Mouse (Mus musculus): ENCODE measurements at regions not wholly inside any gene's neighbourhood (a gene's known extent, or its start where the extent isn't known, plus 50 kb on each side); places are given as distances from the start of the nearest gene placed in this dataset.
A peak's percentile ranks its signal among the peaks of the same experiment; 100 is the strongest.

DNA sequence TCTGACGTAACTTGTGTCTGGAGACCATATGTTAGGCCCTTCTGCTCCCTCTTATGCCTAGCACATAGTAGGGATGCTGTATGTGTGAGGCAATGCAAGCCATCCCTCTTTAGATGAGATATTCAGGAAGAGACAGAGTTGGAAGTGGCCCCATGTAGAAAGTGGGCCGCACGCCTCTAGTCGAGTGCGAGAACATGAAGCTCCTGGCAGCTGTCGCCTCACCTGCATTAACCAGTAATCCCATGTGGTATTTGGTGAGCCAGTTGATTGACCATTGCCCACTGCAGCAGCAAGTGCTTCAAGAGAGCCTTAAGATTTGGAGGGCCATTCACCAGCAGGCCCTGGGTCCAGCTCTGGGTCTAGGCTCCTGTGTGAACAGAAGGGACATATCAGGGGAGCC, 71.2 kb upstream of the Otos start:
- Histone ChIP-seq H3K4me2 (no peak overlapping the region), H3K9ac (ENCODE audit: low read length) (no peak overlapping the region), H3K4me3 (ENCODE audit: low read depth, low read length) (no peak overlapping the region), H3K27ac (ENCODE audit: low read depth, low read length) (no peak overlapping the region), H3K4me1 (ENCODE audit: control insufficient read depth, insufficient read depth, low read length) (no peaks in the 10 kb centered on the region), H3K27me3 (ENCODE audit: control insufficient read depth, insufficient read depth, low read length) (no peaks in the 10 kb centered on the region), H3K9me3 (ENCODE audit: control insufficient read depth, low read length) (no peaks in the 10 kb centered on the region), H3K36me3 (ENCODE audit: control insufficient read depth, insufficient read depth, low read length) (no peaks in the 10 kb centered on the region)
- ATAC-seq (ENCODE audit: low FRiP score), result no peak
- WGBS, result 94% methylated on average over 6 of the region's 6 CpGs
- DNase-seq (ENCODE audit: low spot score, missing footprints), result no peak

DNA sequence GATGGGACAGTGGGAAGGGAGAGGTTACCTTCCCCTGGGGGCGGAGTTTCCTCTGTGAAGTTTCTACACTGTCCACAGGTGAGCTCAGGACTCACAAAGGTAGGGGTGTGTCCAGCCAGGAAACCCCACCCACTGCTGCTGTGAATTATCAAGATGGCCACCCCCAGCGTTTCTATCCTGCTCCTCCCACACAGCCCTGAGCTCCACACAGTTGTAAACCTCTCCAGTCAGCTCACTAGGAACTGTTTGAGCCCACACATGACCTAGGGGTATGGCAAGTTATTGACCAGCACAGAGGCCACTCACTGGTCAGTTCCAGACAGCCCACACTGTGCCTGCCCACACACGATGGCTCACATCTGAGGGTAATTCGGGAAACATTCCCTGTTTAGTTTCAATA, 69.5 kb upstream of the Otos start:
- Histone ChIP-seq H3K27ac (ENCODE audit: low read depth, low read length) (no peak overlapping the region), H3K27me3 (ENCODE audit: control insufficient read depth, insufficient read depth, low read length) (no peaks in the 10 kb centered on the region), H3K36me3 (ENCODE audit: control insufficient read depth, insufficient read depth, low read length) (no peaks in the 10 kb centered on the region), H3K4me2 (no peak overlapping the region), H3K4me3 (ENCODE audit: low read depth, low read length) (no peak overlapping the region), H3K9me3 (ENCODE audit: control insufficient read depth, low read length) (no peaks in the 10 kb centered on the region), H3K9ac (ENCODE audit: low read length) (no peak overlapping the region), H3K4me1 (ENCODE audit: control insufficient read depth, insufficient read depth, low read length) (no peaks in the 10 kb centered on the region)
- ATAC-seq (ENCODE audit: low FRiP score), result no peak
- peak; percentile 33 for DNase-seq (ENCODE audit: low spot score, missing footprints)
- 77% methylated on average over 4 of the region's 4 CpGs for WGBS

GRCm38 (mm10) chr1:92714725-92715324, 66.2 kb upstream of the Otos start:
- H3K4me3 ChIP-seq (ENCODE audit: low read depth, low read length), result no peak overlapping the region
- ATAC-seq (ENCODE audit: low FRiP score), result no peak
- H3K9me3 ChIP-seq (ENCODE audit: control insufficient read depth, low read length), result no peaks in the 10 kb centered on the region
- H3K27me3 ChIP-seq (ENCODE audit: control insufficient read depth, insufficient read depth, low read length), result no peaks in the 10 kb centered on the region
- DNase-seq (ENCODE audit: low spot score, missing footprints), result peak; percentile 73
- no peak overlapping the region for H3K9ac ChIP-seq (ENCODE audit: low read length)
- H3K4me2 ChIP-seq, result no peak overlapping the region
- WGBS, result 63% methylated on average over 9 of the region's 9 CpGs
- no peaks in the 10 kb centered on the region for H3K4me1 ChIP-seq (ENCODE audit: control insufficient read depth, insufficient read depth, low read length)
- no peak overlapping the region for H3K27ac ChIP-seq (ENCODE audit: low read depth, low read length)
- no peaks in the 10 kb centered on the region for H3K36me3 ChIP-seq (ENCODE audit: control insufficient read depth, insufficient read depth, low read length)

DNA sequence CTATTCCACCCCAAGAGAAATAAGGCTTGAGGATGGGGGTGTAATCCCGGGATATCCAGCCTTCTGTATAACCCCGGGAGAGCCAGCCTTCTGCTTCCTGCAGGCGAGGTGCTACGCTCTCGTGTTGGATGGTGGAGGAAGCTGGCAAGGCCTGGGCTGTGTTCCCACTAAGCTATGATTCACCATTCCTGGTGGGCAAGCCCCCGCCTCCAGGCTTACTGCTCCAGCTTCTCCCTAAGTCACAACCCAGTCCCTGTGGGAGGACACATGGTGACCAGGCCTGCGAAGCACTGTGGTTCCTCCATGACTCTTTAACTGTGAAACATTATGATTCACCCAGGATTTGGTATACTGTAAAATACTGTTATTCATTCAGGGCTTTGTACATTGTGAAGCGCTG, 63.7 kb upstream of the Otos start:
- WGBS, result 92% methylated on average over 8 of the region's 8 CpGs
- Histone ChIP-seq H3K4me2 (no peak overlapping the region), H3K4me3 (ENCODE audit: low read depth, low read length) (no peak overlapping the region), H3K9me3 (ENCODE audit: control insufficient read depth, low read length) (no peaks in the 10 kb centered on the region), H3K36me3 (ENCODE audit: control insufficient read depth, insufficient read depth, low read length) (no peaks in the 10 kb centered on the region), H3K27ac (ENCODE audit: low read depth, low read length) (no peak overlapping the region), H3K4me1 (ENCODE audit: control insufficient read depth, insufficient read depth, low read length) (no peaks in the 10 kb centered on the region), H3K27me3 (ENCODE audit: control insufficient read depth, insufficient read depth, low read length) (no peaks in the 10 kb centered on the region), H3K9ac (ENCODE audit: low read length) (no peak overlapping the region)
- ATAC-seq (ENCODE audit: low FRiP score), result no peak
- no peak for DNase-seq (ENCODE audit: low spot score, missing footprints)

DNA sequence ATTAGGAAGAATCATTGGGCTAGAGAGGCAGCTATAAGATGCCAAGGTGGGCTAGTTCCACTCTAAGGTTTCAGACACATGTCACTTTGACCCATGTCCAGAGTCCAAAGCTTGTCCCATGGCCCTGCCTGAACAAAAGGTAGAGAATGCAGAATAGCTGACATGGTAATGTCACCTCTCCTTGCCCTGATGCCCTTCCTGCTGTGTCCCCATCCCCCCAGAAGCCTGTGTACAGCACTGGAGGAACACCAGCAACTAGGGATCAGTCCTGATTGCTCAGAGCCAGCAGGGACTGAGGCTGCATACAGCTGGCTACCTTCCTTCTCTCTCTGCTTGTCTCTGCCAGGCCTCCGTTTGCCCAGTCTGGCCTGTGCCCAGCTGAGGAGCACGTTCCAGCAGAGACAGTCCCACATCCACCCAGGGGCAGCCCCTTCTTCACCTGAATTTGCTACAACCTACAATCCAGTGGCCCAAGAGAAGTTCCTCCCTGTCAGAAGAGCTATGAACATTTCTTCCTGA, 61.7 kb upstream of the Otos start:
- no peak overlapping the region for H3K27ac ChIP-seq (ENCODE audit: low read depth, low read length)
- H3K9ac ChIP-seq (ENCODE audit: low read length), result no peak overlapping the region
- H3K4me1 ChIP-seq (ENCODE audit: control insufficient read depth, insufficient read depth, low read length), result no peaks in the 10 kb centered on the region
- H3K27me3 ChIP-seq (ENCODE audit: control insufficient read depth, insufficient read depth, low read length), result no peaks in the 10 kb centered on the region
- no peaks in the 10 kb centered on the region for H3K9me3 ChIP-seq (ENCODE audit: control insufficient read depth, low read length)
- WGBS, result 90% methylated on average over 2 of the region's 2 CpGs
- no peaks in the 10 kb centered on the region for H3K36me3 ChIP-seq (ENCODE audit: control insufficient read depth, insufficient read depth, low read length)
- H3K4me2 ChIP-seq, result no peak overlapping the region
- ATAC-seq (ENCODE audit: low FRiP score) (no peak), DNase-seq (ENCODE audit: low spot score, missing footprints) (no peak)
- no peak overlapping the region for H3K4me3 ChIP-seq (ENCODE audit: low read depth, low read length)

DNA sequence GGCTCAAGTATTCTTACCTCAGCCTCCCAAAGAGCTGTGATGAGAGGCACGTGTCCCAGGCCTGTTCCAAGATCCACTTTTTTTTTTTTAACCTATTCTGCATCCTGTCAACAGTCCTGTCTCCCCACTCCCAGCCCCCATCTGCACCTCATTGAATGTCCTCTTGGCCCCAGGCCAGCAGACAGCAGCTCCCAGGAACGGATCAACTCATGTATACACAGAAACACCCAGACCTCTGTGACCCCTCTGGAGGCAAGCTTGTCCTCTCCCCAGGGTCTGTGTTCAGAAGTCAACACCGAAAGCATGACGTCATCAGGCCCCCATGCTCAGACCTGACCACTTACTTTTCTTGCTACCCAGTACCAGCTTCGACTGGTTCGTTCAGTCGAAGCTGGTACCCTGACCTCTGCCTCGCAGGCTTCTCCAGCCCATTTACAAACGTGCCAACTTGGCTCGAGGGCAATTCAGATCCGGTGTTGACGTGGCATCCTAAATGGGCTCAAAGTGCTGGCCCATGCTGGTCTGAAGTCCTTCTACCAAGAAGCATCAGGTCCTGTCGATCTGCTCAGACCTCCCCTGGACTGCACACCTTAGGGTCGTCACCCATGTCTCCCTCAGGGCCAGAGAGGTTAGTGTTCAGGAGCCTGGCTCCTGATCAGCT, 60.7 kb upstream of the Otos start:
- Histone ChIP-seq H3K36me3 (ENCODE audit: control insufficient read depth, insufficient read depth, low read length) (no peaks in the 10 kb centered on the region), H3K9me3 (ENCODE audit: control insufficient read depth, low read length) (no peaks in the 10 kb centered on the region), H3K27me3 (ENCODE audit: control insufficient read depth, insufficient read depth, low read length) (no peaks in the 10 kb centered on the region), H3K4me2 (no peak overlapping the region), H3K9ac (ENCODE audit: low read length) (no peak overlapping the region), H3K4me1 (ENCODE audit: control insufficient read depth, insufficient read depth, low read length) (no peaks in the 10 kb centered on the region), H3K4me3 (ENCODE audit: low read depth, low read length) (no peak overlapping the region), H3K27ac (ENCODE audit: low read depth, low read length) (no peak overlapping the region)
- ATAC-seq (ENCODE audit: low FRiP score), result no peak
- no peak for DNase-seq (ENCODE audit: low spot score, missing footprints)
- 77% methylated on average over 14 of the region's 14 CpGs for WGBS

GRCm38 (mm10) chr1:92707917-92708897, 59.6 kb upstream of the Otos start:
- no peaks in the 10 kb centered on the region for H3K4me1 ChIP-seq (ENCODE audit: control insufficient read depth, insufficient read depth, low read length)
- H3K9ac ChIP-seq (ENCODE audit: low read length), result no peak overlapping the region
- ATAC-seq (ENCODE audit: low FRiP score) (no peak), DNase-seq (ENCODE audit: low spot score, missing footprints) (peak; percentile 69)
- no peaks in the 10 kb centered on the region for H3K36me3 ChIP-seq (ENCODE audit: control insufficient read depth, insufficient read depth, low read length)
- H3K27me3 ChIP-seq (ENCODE audit: control insufficient read depth, insufficient read depth, low read length), result no peaks in the 10 kb centered on the region
- H3K9me3 ChIP-seq (ENCODE audit: control insufficient read depth, low read length), result no peaks in the 10 kb centered on the region
- no peak overlapping the region for H3K4me3 ChIP-seq (ENCODE audit: low read depth, low read length)
- H3K27ac ChIP-seq (ENCODE audit: low read depth, low read length), result no peak overlapping the region
- H3K4me2 ChIP-seq, result no peak overlapping the region
- WGBS, result 91% methylated on average over 19 of the region's 19 CpGs

DNA sequence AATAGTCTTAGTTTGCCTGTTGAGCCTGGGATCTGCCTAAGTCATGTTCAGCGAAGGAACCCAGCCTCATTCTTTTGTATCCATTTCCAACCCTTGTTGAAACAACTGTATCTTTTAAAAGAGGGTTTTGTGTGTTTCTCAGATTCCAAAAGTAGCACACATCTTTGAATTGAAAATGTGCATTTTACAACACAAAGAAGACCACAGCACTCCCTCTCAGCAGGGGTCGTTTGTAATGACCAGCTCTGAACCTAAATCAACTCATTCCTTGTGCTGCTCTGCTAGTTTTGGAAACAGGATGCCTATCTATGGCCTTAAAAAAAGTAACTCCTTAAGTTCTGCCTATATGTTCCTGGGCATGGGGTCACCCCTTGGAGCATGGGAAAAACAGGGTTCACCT, 58.8 kb upstream of the Otos start:
- no peak overlapping the region for H3K4me3 ChIP-seq (ENCODE audit: low read depth, low read length)
- WGBS, result 80% methylated on average over 2 of the region's 2 CpGs
- H3K4me2 ChIP-seq, result no peak overlapping the region
- H3K4me1 ChIP-seq (ENCODE audit: control insufficient read depth, insufficient read depth, low read length), result no peaks in the 10 kb centered on the region
- no peaks in the 10 kb centered on the region for H3K27me3 ChIP-seq (ENCODE audit: control insufficient read depth, insufficient read depth, low read length)
- H3K9me3 ChIP-seq (ENCODE audit: control insufficient read depth, low read length), result no peaks in the 10 kb centered on the region
- H3K36me3 ChIP-seq (ENCODE audit: control insufficient read depth, insufficient read depth, low read length), result no peaks in the 10 kb centered on the region
- ATAC-seq (ENCODE audit: low FRiP score), result no peak
- no peak overlapping the region for H3K9ac ChIP-seq (ENCODE audit: low read length)
- DNase-seq (ENCODE audit: low spot score, missing footprints), result no peak
- no peak overlapping the region for H3K27ac ChIP-seq (ENCODE audit: low read depth, low read length)

DNA sequence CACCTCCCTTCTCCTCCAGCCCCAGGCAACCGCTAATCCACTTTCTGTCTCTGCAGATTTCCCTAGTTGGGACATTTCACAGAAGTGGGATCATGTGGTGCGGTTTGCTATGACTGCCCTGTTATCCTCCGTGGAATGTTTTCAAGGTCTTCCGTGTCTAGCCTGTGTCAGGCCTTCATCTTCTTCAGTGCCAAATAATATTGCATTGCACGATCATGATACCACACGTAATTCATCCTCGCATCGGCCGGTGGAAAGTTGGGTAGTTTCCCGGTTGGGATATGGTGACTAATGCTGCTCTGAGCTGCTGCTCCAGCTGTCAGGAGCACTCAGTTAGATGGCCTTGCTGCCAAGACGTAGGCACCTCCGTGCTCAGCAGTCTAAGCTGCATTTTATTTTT, 55.3 kb upstream of the Otos start:
- Histone ChIP-seq H3K27me3 (ENCODE audit: control insufficient read depth, insufficient read depth, low read length) (no peaks in the 10 kb centered on the region), H3K4me3 (ENCODE audit: low read depth, low read length) (no peak overlapping the region), H3K9ac (ENCODE audit: low read length) (no peak overlapping the region), H3K4me2 (no peak overlapping the region), H3K36me3 (ENCODE audit: control insufficient read depth, insufficient read depth, low read length) (no peaks in the 10 kb centered on the region), H3K27ac (ENCODE audit: low read depth, low read length) (no peak overlapping the region), H3K9me3 (ENCODE audit: control insufficient read depth, low read length) (no peaks in the 10 kb centered on the region), H3K4me1 (ENCODE audit: control insufficient read depth, insufficient read depth, low read length) (peaks cover 6% of the 10 kb centered on the region)
- WGBS, result 88% methylated on average over 12 of the region's 12 CpGs
- DNase-seq (ENCODE audit: low spot score, missing footprints) (no peak), ATAC-seq (ENCODE audit: low FRiP score) (no peak)

Measured in midbrain, embryonic 11.5 days (tissue).